In genomic region chr1:161507623-161508047, GRCm38 (mm10) we compare ENCODE assay signal across 9 mouse cellular contexts. TPM values are rescaled to one million over a fixed set of nuclear protein-coding genes. Genes with fewer than 3 reads are reported as not detected.
DNase-seq lines count a peak whose midpoint lies in the region; ATAC-seq lines count a peak whose summit lies in the region.
"Had no signal": no experiment of that assay in that cellular context is flagged by ENCODE, and none has a peak within 500 bp of the region (broad histone marks: within the 10 kb centered on the region; RNA-seq: fewer than 3 reads in every experiment).

No protein-coding gene starts in this region.

- H3K36me3 ChIP-seq in heart, embryonic 12.5 days: no peaks in the 10 kb centered on the region
- H3K36me3 ChIP-seq in intestine, embryonic 15.5 days: no peaks in the 10 kb centered on the region
- H3K36me3 ChIP-seq: embryonic facial prominence, embryonic 15.5 days had no signal

- no peak overlapping the region for H3K4me2 ChIP-seq in heart, embryonic 12.5 days
- no peak overlapping the region for H3K4me2 ChIP-seq in intestine, embryonic 15.5 days (replicated peaks)
- H3K4me2 ChIP-seq: embryonic facial prominence, embryonic 15.5 days had no signal

- no peak overlapping the region for H3K27ac ChIP-seq in heart, embryonic 12.5 days (ENCODE audit: poor library complexity, severe bottlenecking)
- H3K27ac ChIP-seq in intestine, embryonic 15.5 days: no peak overlapping the region
- H3K27ac ChIP-seq: embryonic facial prominence, embryonic 15.5 days had no signal

- no peaks in the 10 kb centered on the region for H3K27me3 ChIP-seq in heart, embryonic 12.5 days (replicated peaks)
- no peaks in the 10 kb centered on the region for H3K27me3 ChIP-seq in intestine, embryonic 15.5 days (replicated peaks)
- H3K27me3 ChIP-seq: embryonic facial prominence, embryonic 15.5 days had no signal

- peaks cover 11% of the 10 kb centered on the region for H3K4me1 ChIP-seq in heart, embryonic 12.5 days (replicated peaks)
- no peaks in the 10 kb centered on the region for H3K4me1 ChIP-seq in intestine, embryonic 15.5 days (replicated peaks)
- H3K4me1 ChIP-seq: embryonic facial prominence, embryonic 15.5 days had no signal

- peak; percentile 78 to 86 for DNase-seq in heart, adult 18-20 months
- peak; percentile 80 to 82 for DNase-seq in adrenal gland, postnatal 36 days
- peak; percentile 43 for DNase-seq in gastrocnemius, postnatal 25 days
- DNase-seq in kidney, postnatal 36 days: peak; percentile 64 to 72
- DNase-seq in spleen, adult 12 weeks (ENCODE audit: low spot score): no peak

- no peak overlapping the region for H3K9ac ChIP-seq in heart, embryonic 12.5 days
- no peak overlapping the region for H3K9ac ChIP-seq in intestine, embryonic 15.5 days
- H3K9ac ChIP-seq: embryonic facial prominence, embryonic 15.5 days had no signal

- 59% methylated on average over 3 of the region's 3 CpGs for WGBS in heart, embryonic 12.5 days
- 39% methylated on average over 3 of the region's 3 CpGs for WGBS in intestine, embryonic 15.5 days

- no peak for ATAC-seq in heart, embryonic 12.5 days (ENCODE audit: insufficient number of reproducible peaks, low FRiP score)
- no peak for ATAC-seq in inflammation-experienced regulatory T-cells, adult 6 months
- no peak for ATAC-seq in intestine, embryonic 15.5 days

- no peak overlapping the region for H3K4me3 ChIP-seq in heart, embryonic 12.5 days
- H3K4me3 ChIP-seq in intestine, embryonic 15.5 days (replicated peaks): no peak overlapping the region
- H3K4me3 ChIP-seq: embryonic facial prominence, embryonic 15.5 days had no signal

- no peaks in the 10 kb centered on the region for H3K9me3 ChIP-seq in heart, embryonic 12.5 days (replicated peaks)
- no peaks in the 10 kb centered on the region for H3K9me3 ChIP-seq in intestine, embryonic 15.5 days
- H3K9me3 ChIP-seq: embryonic facial prominence, embryonic 15.5 days had no signal

RNA-seq across cellular contexts. Expression of gene Tnfsf18, which starts 13.2 kb away (rescaled TPM):
- under 1 TPM in 1 of 2 experiments, not detected in 1; 0.17 TPM for total RNA-seq in heart, adult 18-20 months (2021)
- polyA plus RNA-seq in heart, embryonic 12.5 days (2016; fragmentation: Nextera tagmentation; extraction: Ambion mirVana): 0.24 TPM in 1 of 2 replicates, not detected in the other
- under 1 TPM in 1 of 2 experiments, not detected in 1; 0.23 TPM for total RNA-seq in adrenal gland, postnatal 36 days (2021)
- not detected for total RNA-seq in gastrocnemius, postnatal 25 days (2021)
- polyA plus RNA-seq in inflammation-experienced regulatory T-cells, adult 6 months (2017; shearing (Covaris generic)): not detected
- 0.08 TPM in 1 of 2 replicates, not detected in the other for polyA plus RNA-seq in intestine, embryonic 15.5 days (2015; fragmentation: Nextera tagmentation; extraction: Ambion mirVana)
